Mouse (Mus musculus) neural tube, embryonic 13.5 days (tissue): ENCODE data around the gene 2310011J03Rik. TPM values are rescaled to one million over a fixed set of nuclear protein-coding genes. Genes with fewer than 3 reads are reported as not detected.
A peak's percentile ranks its signal among the peaks of the same experiment; 100 is the strongest.

Experiments used
- ATAC-seq: fragments of 200-750 bp; cut with Nextera tagmentation; 2 replicates; pipeline ENCODE4 v1.8.0; 2017; ENCODE audit warnings: low read depth, mild to moderate bottlenecking, moderate TSS enrichment, moderate library complexity
- H3K27ac ChIP-seq: fragments of 300-500 bp; sonication (generic); replicated peaks from 2 replicates; pipeline ENCODE4 v1.5.1; 2015; ENCODE audit warnings: moderate library complexity, mild to moderate bottlenecking, inconsistent platforms
- H3K27me3 ChIP-seq: fragments of 300-500 bp; sonication (generic); 2 replicates; pipeline ENCODE4 v1.6.1; 2015; ENCODE audit warnings: mild to moderate bottlenecking, inconsistent platforms
- H3K36me3 ChIP-seq: fragments of 300-500 bp; sonication (generic); 2 replicates; pipeline ENCODE4 v1.6.1; 2015; ENCODE audit warnings: mild to moderate bottlenecking, inconsistent platforms
- H3K4me1 ChIP-seq: fragments of 300-500 bp; sonication (generic); replicated peaks from 2 replicates; pipeline ENCODE4 v1.6.1; 2015; ENCODE audit warnings: inconsistent platforms
- H3K4me2 ChIP-seq: fragments of 300-500 bp; sonication (generic); 2 replicates; pipeline ENCODE4 v1.6.1; 2015; ENCODE audit warnings: inconsistent platforms, mild to moderate bottlenecking, moderate library complexity
- H3K4me3 ChIP-seq: fragments of 300-500 bp; sonication (generic); 2 replicates; pipeline ENCODE4 v1.5.1; 2015; ENCODE audit warnings: mild to moderate bottlenecking, inconsistent platforms
- H3K9ac ChIP-seq: fragments of 300-500 bp; sonication (generic); 2 replicates; pipeline ENCODE4 v1.6.1; 2015; ENCODE audit warnings: moderate library complexity, mild to moderate bottlenecking, inconsistent platforms
- H3K9me3 ChIP-seq: fragments of 300-500 bp; sonication (generic); 2 replicates; pipeline ENCODE4 v1.6.1; 2016; ENCODE audit warnings: inconsistent platforms
- WGBS: fragments of 180-500 bp; shearing (Covaris S2); methylation state at CpG from one replicate; pipeline ENCODE4 v1.1.7; 2015; 5-methylcytosine and 5-hydroxymethylcytosine counted together
- polyA plus RNA-seq: library from polyadenylated mRNA; unstranded; fragments of >200 nt; fragmentation: Nextera tagmentation; extraction: Ambion mirVana; gene quantifications from 2 replicates; pipeline ENCODE4 v1.2.1, GENCODE M21; 2015

Gene 2310011J03Rik
- polyA plus RNA-seq, 1 experiment from 2014 or later, result 30.7 TPM

- 53% methylated on average over 8 of the region's 8 CpGs for WGBS
- Histone ChIP-seq H3K4me3 (no peak overlapping the region), H3K9me3 (no peaks in the 10 kb centered on the region), H3K36me3 (peaks cover 96% of the 10 kb centered on the region), H3K27me3 (no peaks in the 10 kb centered on the region), H3K4me2 (no peak overlapping the region), H3K27ac (peak overlapping the region; percentile 71), H3K9ac (peak overlapping the region; percentile 31; the same call in 1 of the 2 replicates), H3K4me1 (peaks cover 10% of the 10 kb centered on the region)
- peak; percentile 52 for ATAC-seq
Observed at GRCm38 (mm10) chr10:80281921-80282371, 38.4 kb downstream of the 2310011J03Rik start.

- 0 out of 2 replicates have a peak, but pooled peaks have one; percentile 3 for ATAC-seq
- H3K4me3 ChIP-seq, result no peak overlapping the region
- no peaks in the 10 kb centered on the region for H3K27me3 ChIP-seq
- no peak overlapping the region for H3K4me2 ChIP-seq
- H3K4me1 ChIP-seq, result peaks cover 10% of the 10 kb centered on the region
- WGBS, result 81% methylated on average over 7 of the region's 7 CpGs
- H3K9ac ChIP-seq, result peak overlapping the region; percentile 31; the same call in 1 of the 2 replicates
- peaks cover 95% of the 10 kb centered on the region for H3K36me3 ChIP-seq
- H3K9me3 ChIP-seq, result no peaks in the 10 kb centered on the region
- H3K27ac ChIP-seq, result peak overlapping the region; percentile 71
Observed at GRCm38 (mm10) chr10:80281304-80281703, 39.0 kb downstream of the 2310011J03Rik start.

- no peak overlapping the region for H3K27ac ChIP-seq
- 93% methylated on average over 12 of the region's 12 CpGs for WGBS
- H3K9me3 ChIP-seq, result no peaks in the 10 kb centered on the region
- H3K9ac ChIP-seq, result 0 out of 2 replicates have a peak overlapping the region, but pooled peaks have one; percentile 26
- no peaks in the 10 kb centered on the region for H3K27me3 ChIP-seq
- H3K36me3 ChIP-seq, result peaks cover 96% of the 10 kb centered on the region
- no peak for ATAC-seq
- peaks cover 10% of the 10 kb centered on the region for H3K4me1 ChIP-seq
- H3K4me2 ChIP-seq, result no peak overlapping the region
- H3K4me3 ChIP-seq, result no peak overlapping the region
Observed at GRCm38 (mm10) chr10:80279273-80279672, 41.1 kb downstream of the 2310011J03Rik start.

- Histone ChIP-seq H3K4me2 (no peak overlapping the region), H3K9ac (no peak overlapping the region), H3K27ac (no peak overlapping the region), H3K4me1 (peaks cover 10% of the 10 kb centered on the region), H3K4me3 (no peak overlapping the region), H3K36me3 (peaks cover 95% of the 10 kb centered on the region), H3K9me3 (no peaks in the 10 kb centered on the region), H3K27me3 (no peaks in the 10 kb centered on the region)
- no peak for ATAC-seq
- 95% methylated on average over 9 of the region's 9 CpGs for WGBS
Observed at GRCm38 (mm10) chr10:80278390-80278789, 41.9 kb downstream of the 2310011J03Rik start.

- H3K36me3 ChIP-seq, result peaks cover 75% of the 10 kb centered on the region
- 94% methylated on average over 5 of the region's 5 CpGs for WGBS
- no peak for ATAC-seq
- no peak overlapping the region for H3K4me2 ChIP-seq
- no peaks in the 10 kb centered on the region for H3K9me3 ChIP-seq
- H3K27me3 ChIP-seq, result no peaks in the 10 kb centered on the region
- H3K9ac ChIP-seq, result no peak overlapping the region
- no peak overlapping the region for H3K4me3 ChIP-seq
- peaks cover 13% of the 10 kb centered on the region for H3K4me1 ChIP-seq
- H3K27ac ChIP-seq, result no peak overlapping the region
Observed at GRCm38 (mm10) chr10:80276238-80276637, 44.1 kb downstream of the 2310011J03Rik start.

GRCm38 (mm10) chr10:80273847-80274246, 46.5 kb downstream of the 2310011J03Rik start:
- ATAC-seq, result no peak
- 89% methylated on average over 3 of the region's 3 CpGs for WGBS

GRCm38 (mm10) chr10:80271870-80272585, 48.3 kb downstream of the 2310011J03Rik start:
- H3K27ac ChIP-seq, result no peak overlapping the region
- peaks cover 53% of the 10 kb centered on the region for H3K36me3 ChIP-seq
- H3K27me3 ChIP-seq, result no peaks in the 10 kb centered on the region
- no peaks in the 10 kb centered on the region for H3K9me3 ChIP-seq
- WGBS, result 92% methylated on average over 8 of the region's 8 CpGs
- H3K4me3 ChIP-seq, result no peak overlapping the region
- H3K4me1 ChIP-seq, result peaks cover 55% of the 10 kb centered on the region
- H3K9ac ChIP-seq, result no peak overlapping the region
- no peak for ATAC-seq
- no peak overlapping the region for H3K4me2 ChIP-seq

More at GRCm38 (mm10) chr10:80273847-80274246, 46.5 kb downstream of the 2310011J03Rik start:
- no peak overlapping the region for H3K27ac ChIP-seq
- H3K9me3 ChIP-seq, result no peaks in the 10 kb centered on the region
- H3K27me3 ChIP-seq, result no peaks in the 10 kb centered on the region
- H3K4me3 ChIP-seq, result no peak overlapping the region
- H3K9ac ChIP-seq, result no peak overlapping the region
- peaks cover 58% of the 10 kb centered on the region for H3K36me3 ChIP-seq
- no peak overlapping the region for H3K4me2 ChIP-seq
- peaks cover 36% of the 10 kb centered on the region for H3K4me1 ChIP-seq

GRCm38 (mm10) chr10:80271186-80271843, 49.0 kb downstream of the 2310011J03Rik start:
- Histone ChIP-seq H3K4me1 (peaks cover 62% of the 10 kb centered on the region), H3K27ac (no peak overlapping the region), H3K4me2 (no peak overlapping the region), H3K9me3 (no peaks in the 10 kb centered on the region), H3K36me3 (peaks cover 47% of the 10 kb centered on the region), H3K9ac (no peak overlapping the region), H3K27me3 (no peaks in the 10 kb centered on the region), H3K4me3 (no peak overlapping the region)
- ATAC-seq, result no peak
- WGBS, result 90% methylated on average over 5 of the region's 5 CpGs

- Histone ChIP-seq H3K4me2 (no peak overlapping the region), H3K36me3 (peaks cover 41% of the 10 kb centered on the region), H3K27ac (0 out of 2 replicates have a peak overlapping the region, but pooled peaks have one; percentile 11), H3K4me1 (peaks cover 67% of the 10 kb centered on the region), H3K27me3 (no peaks in the 10 kb centered on the region), H3K9ac (peak overlapping the region; percentile 57), H3K4me3 (no peak overlapping the region), H3K9me3 (no peaks in the 10 kb centered on the region)
- no peak for ATAC-seq
- 81% methylated on average over 6 of the region's 6 CpGs for WGBS
Observed at GRCm38 (mm10) chr10:80270734-80271181, 49.6 kb downstream of the 2310011J03Rik start.

GRCm38 (mm10) chr10:80270099-80270498, 50.2 kb downstream of the 2310011J03Rik start:
- Histone ChIP-seq H3K9me3 (no peaks in the 10 kb centered on the region), H3K9ac (peak overlapping the region; percentile 57; the same call in 1 of the 2 replicates), H3K4me1 (peaks cover 71% of the 10 kb centered on the region), H3K27me3 (no peaks in the 10 kb centered on the region), H3K27ac (no peak overlapping the region), H3K4me2 (no peak overlapping the region), H3K36me3 (peaks cover 35% of the 10 kb centered on the region), H3K4me3 (no peak overlapping the region)
- 94% methylated on average over 2 of the region's 2 CpGs for WGBS
- ATAC-seq, result no peak
